Mouse (Mus musculus) spleen, adult 2 months (tissue): ENCODE data around the gene Zfp839. TPM values are rescaled to one million over a fixed set of nuclear protein-coding genes. Genes with fewer than 3 reads are reported as not detected.
"Not testable (repeated sequence)": the region's sequence is repeated elsewhere in the genome, so short reads cannot be mapped to it uniquely, and the experiment has no call there.

Experiments used
- DNase-seq, 2 experiments: peaks; one replicate each; pipeline versions ENCODE4 v3.0.0 to v3.0.0-alpha.2; 2012 to 2021; ENCODE audit warnings: low spot score in 2 of 2, low read depth in 1 of 2
- H3K27ac ChIP-seq: fragments of 200-500 bp; 2 replicates; pipeline ENCODE4 v1.5.1; 2012; ENCODE audit warnings: low read length, inconsistent platforms; ENCODE audit not compliant: insufficient read depth
- H3K27me3 ChIP-seq: fragments of 200-500 bp; 2 replicates; pipeline ENCODE4 v1.6.1; 2012; ENCODE audit warnings: mild to moderate bottlenecking, moderate library complexity, low read length, inconsistent platforms; ENCODE audit not compliant: control insufficient read depth, insufficient read depth
- H3K36me3 ChIP-seq: fragments of 200-500 bp; 2 replicates; pipeline ENCODE4 v1.6.1; 2012; ENCODE audit warnings: mild to moderate bottlenecking, low read length, inconsistent platforms; ENCODE audit not compliant: control insufficient read depth, insufficient read depth
- H3K4me1 ChIP-seq: fragments of 200-500 bp; 2 replicates; pipeline ENCODE4 v1.6.1; 2011; ENCODE audit warnings: inconsistent platforms; ENCODE audit not compliant: control insufficient read depth, insufficient read depth, insufficient read length
- H3K4me3 ChIP-seq: fragments of 200-500 bp; 2 replicates; pipeline ENCODE4 v1.5.1; 2011; ENCODE audit warnings: mild to moderate bottlenecking, inconsistent platforms; ENCODE audit not compliant: insufficient read depth, insufficient read length; ENCODE audit errors: extremely low read depth
- CTCF ChIP-seq: fragments of 200-500 bp; IDR thresholded peaks from 2 replicates; pipeline ENCODE4 v1.5.1; 2011; ENCODE audit warnings: mild to moderate bottlenecking, inconsistent platforms; ENCODE audit not compliant: insufficient read depth, insufficient read length, insufficient replicate concordance; ENCODE audit errors: extremely low read depth
- POLR2A ChIP-seq: fragments of 200-500 bp; IDR thresholded peaks from 2 replicates; pipeline ENCODE4 v1.6.1; 2011; ENCODE audit warnings: low read depth, low read length, inconsistent platforms
- WGBS: fragments of 180-500 bp; shearing (Covaris S2); methylation state at CpG from one replicate; pipeline ENCODE4 v1.1.7; 2018; 5-methylcytosine and 5-hydroxymethylcytosine counted together
- polyA plus RNA-seq: library from polyadenylated mRNA; depleted of rRNA; stranded (reverse); fragments of >200 nt; gene quantifications from 2 replicates; pipeline ENCODE4 v1.2.3, GENCODE M21; 2012

Gene Zfp839
- polyA plus RNA-seq, 1 experiment, result 5.7 TPM

DNA sequence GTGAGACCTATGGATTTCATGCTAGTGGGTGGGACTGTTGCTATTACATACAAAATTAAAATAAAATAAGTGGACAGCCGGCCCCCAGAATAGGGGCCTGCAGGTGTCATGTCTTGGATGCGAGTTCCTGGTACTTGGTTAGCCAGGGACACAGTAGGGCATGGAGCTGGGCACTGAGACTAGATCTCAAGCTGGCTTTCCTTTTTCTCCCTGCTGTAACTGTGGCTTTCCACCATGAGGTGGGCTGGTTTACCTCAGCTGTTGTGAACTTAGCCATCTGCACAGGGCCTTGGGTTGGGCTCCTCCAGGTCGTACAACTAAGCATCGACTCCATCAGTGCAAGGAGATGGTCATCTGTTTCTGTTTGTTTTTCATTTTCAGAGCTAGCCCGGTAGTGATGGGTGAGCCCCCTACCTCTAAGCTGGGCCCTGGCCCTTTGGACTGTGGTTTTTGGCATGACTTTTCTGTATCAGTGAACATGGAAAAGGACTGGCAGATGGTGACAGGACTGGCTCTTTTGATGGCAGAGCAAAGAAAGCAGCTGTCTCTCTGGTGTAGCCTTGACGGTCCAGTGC lies 3.8 kb upstream of the Zfp839 start:
- no peak overlapping the region for H3K27ac ChIP-seq
- no peaks in the 10 kb centered on the region for H3K36me3 ChIP-seq
- H3K4me3 ChIP-seq, result no peak overlapping the region
- DNase-seq, result no peak
- H3K4me1 ChIP-seq, result peaks cover 4% of the 10 kb centered on the region; the same call in 1 of the 2 replicates
- TF ChIP-seq POLR2A (no peak), CTCF (no peak)
- 85% methylated on average over 6 of the region's 6 CpGs for WGBS
- 0 out of 2 replicates have a peak, but pooled peaks cover 3% of the 10 kb centered on the region for H3K27me3 ChIP-seq

DNA sequence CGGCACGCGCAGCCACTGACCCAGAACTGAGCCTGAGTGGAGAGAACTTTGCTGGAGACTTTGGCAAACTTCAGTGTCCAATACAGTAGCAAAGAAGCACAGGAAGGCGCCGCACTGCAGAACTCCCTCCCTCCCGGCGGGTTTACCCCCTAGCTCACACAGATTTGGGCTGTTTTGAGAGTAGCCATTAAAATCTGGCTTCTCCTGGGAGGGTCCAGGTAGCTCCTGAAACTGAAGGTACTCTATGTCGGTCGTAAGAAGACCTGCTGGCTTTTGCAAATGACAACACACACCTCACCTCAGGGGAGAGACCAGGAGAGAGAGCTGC lies 840 bp downstream of the Zfp839 start:
- no peak for DNase-seq
- peak overlapping the region; percentile 69 for H3K27ac ChIP-seq
- H3K4me1 ChIP-seq, result peaks cover 20% of the 10 kb centered on the region; the same call in 1 of the 2 replicates
- WGBS, result 11% methylated on average over 9 of the region's 9 CpGs
- peak overlapping the region; percentile 85 for H3K4me3 ChIP-seq
- no peak for TF ChIP-seq POLR2A
- TF ChIP-seq CTCF, result no peak
- H3K27me3 ChIP-seq, result 0 out of 2 replicates have a peak, but pooled peaks cover 2% of the 10 kb centered on the region
- H3K36me3 ChIP-seq, result peaks cover 1% of the 10 kb centered on the region; the same call in 1 of the 2 replicates

DNA sequence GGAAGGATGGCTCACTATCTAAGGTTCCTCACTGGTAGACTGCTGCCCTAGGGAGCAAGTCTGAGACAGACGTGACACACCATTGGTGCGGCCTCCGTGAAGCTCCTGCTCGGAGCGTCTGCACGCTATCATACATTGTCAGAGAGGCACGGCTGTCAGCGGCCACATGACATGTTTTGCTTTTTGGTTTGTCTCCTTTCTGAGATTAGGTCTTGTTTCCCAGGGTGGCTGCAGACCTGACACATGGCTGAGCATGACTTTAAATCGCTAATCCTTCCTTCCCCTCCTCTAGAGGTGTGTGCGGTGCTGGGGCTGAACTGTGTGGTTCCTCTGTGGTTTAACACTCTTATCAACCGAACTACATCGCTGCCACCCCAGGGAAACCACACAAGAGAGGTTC lies 1.4 kb downstream of the Zfp839 start:
- 16% methylated on average over 12 of the region's 12 CpGs for WGBS
- no peaks in the 10 kb centered on the region for H3K27me3 ChIP-seq
- H3K36me3 ChIP-seq, result peaks cover 1% of the 10 kb centered on the region; the same call in 1 of the 2 replicates
- H3K27ac ChIP-seq, result peak overlapping the region; percentile 17; the same call in 1 of the 2 replicates
- peak overlapping the region; percentile 85; the same call in 1 of the 2 replicates for H3K4me3 ChIP-seq
- DNase-seq, result peak in 1 of 2 experiments; percentile 15
- peaks cover 21% of the 10 kb centered on the region; the same call in 1 of the 2 replicates for H3K4me1 ChIP-seq
- TF ChIP-seq CTCF, result no peak
- TF ChIP-seq POLR2A, result no peak

DNA sequence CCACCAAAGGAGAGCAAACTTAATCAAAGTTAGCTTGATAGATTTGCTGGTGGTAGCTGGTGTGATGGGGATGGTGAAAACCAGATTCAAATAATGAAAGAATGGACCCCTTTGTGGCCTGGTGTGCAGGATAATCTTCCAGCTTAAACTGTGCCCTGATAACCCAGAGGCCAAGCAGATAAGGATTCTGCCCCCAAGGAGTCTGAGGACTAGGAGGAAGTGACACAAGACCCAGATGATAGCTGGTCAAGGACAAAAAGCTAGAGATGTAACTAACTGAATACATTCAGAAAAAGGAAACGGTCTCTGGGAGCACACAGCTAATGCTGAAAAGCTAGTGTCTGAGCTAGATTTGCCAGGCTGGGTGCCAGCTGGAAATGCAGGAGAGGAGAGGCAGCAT lies 1.9 kb downstream of the Zfp839 start:
- Histone ChIP-seq H3K4me3 (no peak overlapping the region), H3K27me3 (no peaks in the 10 kb centered on the region), H3K36me3 (peaks cover 1% of the 10 kb centered on the region; the same call in 1 of the 2 replicates), H3K4me1 (peaks cover 21% of the 10 kb centered on the region; the same call in 1 of the 2 replicates), H3K27ac (no peak overlapping the region)
- no peak for DNase-seq
- TF ChIP-seq CTCF, result no peak
- TF ChIP-seq POLR2A, result no peak
- WGBS, result 62% methylated on average over 1 of the region's 1 CpGs

DNA sequence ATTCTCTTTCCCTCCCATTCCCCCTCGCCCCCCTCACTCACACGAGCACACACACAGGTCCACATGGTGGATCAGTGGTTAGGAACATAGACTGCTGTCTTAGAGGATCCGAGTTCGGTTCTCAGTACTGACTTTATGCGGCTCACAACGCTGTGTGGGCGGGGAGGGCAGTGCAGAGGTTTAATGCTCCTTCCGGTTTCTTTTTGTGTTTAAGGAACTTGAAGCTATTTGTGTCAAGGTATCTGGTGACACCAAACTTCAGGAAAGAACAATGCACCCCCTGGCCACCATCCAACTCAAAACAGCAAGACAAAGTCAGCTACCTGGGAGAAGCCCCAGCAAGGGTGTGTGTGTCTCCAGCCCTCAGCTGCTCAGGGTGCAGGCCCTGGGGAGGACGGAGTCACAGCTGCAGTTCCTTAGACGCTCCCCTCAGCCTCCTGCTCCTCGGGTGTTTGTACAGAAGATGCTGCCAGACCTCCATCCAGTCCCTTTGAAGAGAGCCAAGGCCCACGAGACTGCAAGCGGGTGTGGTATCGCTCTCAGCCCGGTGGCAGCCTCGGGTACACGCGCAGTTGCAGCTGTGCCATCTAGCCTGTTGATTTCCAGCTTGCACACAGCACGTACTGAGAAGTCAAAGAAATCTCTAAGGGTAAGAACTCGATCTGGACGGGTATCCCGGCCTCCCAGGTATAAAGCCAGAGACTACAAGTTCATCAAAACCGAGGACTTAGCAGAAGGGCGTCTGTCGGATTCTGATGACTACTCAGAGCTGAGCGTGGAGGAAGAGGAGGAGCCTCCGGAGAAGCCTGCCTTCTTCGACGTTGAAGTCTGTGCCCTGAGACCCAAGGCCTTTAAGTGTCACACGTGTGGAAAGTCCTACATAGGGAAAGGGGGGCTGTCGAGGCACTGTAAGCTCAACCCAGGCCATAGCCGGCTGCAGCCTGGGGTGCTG lies 5.0 kb downstream of the Zfp839 start:
- peak in 1 of 2 experiments; percentile 9 for DNase-seq
- no peaks in the 10 kb centered on the region for H3K27me3 ChIP-seq
- peak overlapping the region; percentile 64 for H3K27ac ChIP-seq
- TF ChIP-seq POLR2A (no peak), CTCF (no peak)
- H3K36me3 ChIP-seq, result peaks cover 1% of the 10 kb centered on the region; the same call in 1 of the 2 replicates
- H3K4me3 ChIP-seq, result peak overlapping the region; percentile 41; the same call in 1 of the 2 replicates
- peaks cover 21% of the 10 kb centered on the region; the same call in 1 of the 2 replicates for H3K4me1 ChIP-seq
- 52% methylated on average over 32 of the region's 32 CpGs for WGBS

DNA sequence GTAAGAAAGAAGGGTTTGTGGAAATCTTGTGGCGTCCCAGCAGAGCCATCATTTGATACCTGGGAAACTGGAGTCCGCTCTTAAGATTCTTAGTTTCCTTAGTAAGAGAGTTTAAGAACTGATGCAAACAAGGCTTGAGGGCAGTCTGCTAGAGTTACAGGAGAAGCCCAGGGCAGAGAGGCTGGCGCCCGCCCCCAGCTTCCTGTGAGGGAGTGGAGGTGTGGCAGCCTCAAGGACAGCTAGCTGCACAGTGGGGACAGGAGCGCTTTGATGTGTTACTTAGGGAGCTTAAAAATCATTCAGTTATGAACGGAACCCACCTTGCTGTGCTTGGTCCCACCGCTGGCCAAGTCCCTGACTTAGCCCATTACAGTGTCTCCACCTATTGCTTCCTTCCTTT lies 7.1 kb downstream of the Zfp839 start:
- Histone ChIP-seq H3K27ac (no peak overlapping the region), H3K36me3 (peaks cover 3% of the 10 kb centered on the region; the same call in 1 of the 2 replicates), H3K4me3 (no peak overlapping the region), H3K27me3 (no peaks in the 10 kb centered on the region), H3K4me1 (peaks cover 11% of the 10 kb centered on the region; the same call in 1 of the 2 replicates)
- TF ChIP-seq CTCF, result no peak
- no peak for TF ChIP-seq POLR2A
- DNase-seq, result peak in 1 of 2 experiments; percentile 35
- WGBS, result 30% methylated on average over 7 of the region's 7 CpGs

DNA sequence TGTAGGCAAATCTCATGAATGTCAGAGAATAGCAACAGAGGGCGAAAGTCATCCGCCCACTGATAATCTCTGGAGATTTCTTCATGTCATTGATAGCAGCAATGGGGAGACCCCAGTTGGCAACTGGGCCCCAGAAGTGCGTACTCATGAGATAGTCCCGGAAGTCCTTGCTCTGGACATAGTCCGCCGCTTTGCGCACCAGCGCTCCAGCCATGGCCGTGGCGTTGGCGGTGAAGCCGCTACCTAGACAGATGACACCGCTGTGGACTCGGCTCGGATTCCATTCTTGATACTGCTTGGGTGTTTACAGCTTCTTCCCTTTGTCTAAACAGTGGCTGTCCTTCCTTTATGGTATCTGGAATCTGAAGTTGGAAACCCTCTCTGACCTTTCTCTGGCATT lies 8.6 kb downstream of the Zfp839 start:
- H3K27me3 ChIP-seq, DNase-seq, H3K4me1 ChIP-seq, H3K4me3 ChIP-seq, H3K36me3 ChIP-seq, H3K27ac ChIP-seq: not testable (repeated sequence)
- WGBS, result 96% methylated on average over 15 of the region's 15 CpGs
